Comparison of ENCODE assay signal across 1 mouse cellular context in genomic region chr12:81594902-81595671, GRCm38 (mm10).
TF ChIP-seq lines count a peak whose summit lies in the region.

Gene Med6, minus strand, starts transcription at chr12:81595008.

TF ChIP-seq in CH12.LX, 34 proteins besides CTCF, POLR2A, EP300 and RAD21 (continued from another document):
- no peak for TF ChIP-seq SMC3 (IDR thresholded peaks at IDR 0.05; ENCODE audit: low read depth, low read length)
- no peak; the same call in 1 of the 2 replicates for TF ChIP-seq UBTF (IDR thresholded peaks at IDR 0.05; ENCODE audit: low read depth, low read length)
- peak; percentile 100 for TF ChIP-seq HCFC1 (IDR thresholded peaks at IDR 0.05; ENCODE audit: low read depth, low read length)
- TF ChIP-seq SIN3A (IDR thresholded peaks at IDR 0.05; ENCODE audit: low read length), result peak; percentile 98
- peak; percentile 46; the same call in 1 of the 2 replicates for TF ChIP-seq ETS1 (conservative IDR thresholded peaks at IDR 0.05; ENCODE audit: low read depth, low read length)
- TF ChIP-seq USF1 (IDR thresholded peaks at IDR 0.05; ENCODE audit: low read depth, low read length), result no peak
- TF ChIP-seq CHD1 (IDR thresholded peaks at IDR 0.05; ENCODE audit: low read depth, low read length), result no peak
- peak; percentile 74 for TF ChIP-seq CHD2 (IDR thresholded peaks at IDR 0.05; ENCODE audit: low read length)
- TF ChIP-seq NELFE (IDR thresholded peaks at IDR 0.05; ENCODE audit: low read depth, low read length), result peak; percentile 83
- TF ChIP-seq ELF1 (IDR thresholded peaks at IDR 0.05; ENCODE audit: low read depth, low read length), result peak; percentile 99
- no peak for TF ChIP-seq JUND (conservative IDR thresholded peaks at IDR 0.05; ENCODE audit: low read depth, low read length)
- TF ChIP-seq USF2 (conservative IDR thresholded peaks at IDR 0.05; ENCODE audit: low read depth, low read length), result no peak
